Mouse (Mus musculus) right cerebral cortex, postnatal 36 days (tissue): ENCODE results near the gene Ccdc153.
A peak's percentile ranks its signal among the peaks of the same experiment; 100 is the strongest.

Experiments used
- DNase-seq, 2 experiments: peaks; one replicate each; pipeline ENCODE4 v3.0.0; 2022; ENCODE audit warnings: low spot score in 2 of 2, mixed read lengths in 1 of 2

Gene Ccdc153

GRCm38 (mm10) chr9:44287003-44287400, 46.5 kb downstream of the Ccdc153 start:
- DNase-seq, result no peak

- DNase-seq, result no peak
These were observed 47.1 kb downstream of the Ccdc153 start for GRCm38 (mm10) chr9:44287401-44288075.

- peak; percentile 37 to 41 for DNase-seq
These were observed 47.8 kb downstream of the Ccdc153 start, which contains the start of gene Abcg4 for GRCm38 (mm10) chr9:44288076-44288958. Abcg4 (minus strand) TSS chr9:44288615.

- DNase-seq, result no peak
These were observed 48.4 kb downstream of the Ccdc153 start for GRCm38 (mm10) chr9:44288959-44289291.

- no peak for DNase-seq
These were observed 52.0 kb downstream of the Ccdc153 start for GRCm38 (mm10) chr9:44292490-44292889.
